Mouse (Mus musculus) G1E (cell line): Measurements from ENCODE around the gene Slc30a7. TPM values are rescaled to one million over a fixed set of nuclear protein-coding genes. Genes with fewer than 3 reads are reported as not detected.

Experiments
- ATAC-seq: 2 replicates; pipeline ENCODE4 v1.8.0; 2016; ENCODE audit warnings: mild to moderate bottlenecking; ENCODE audit not compliant: insufficient number of reproducible peaks, poor library complexity, low FRiP score, severe bottlenecking; ENCODE audit errors: extremely low read depth
- DNase-seq: peaks from one replicate; pipeline ENCODE4 v3.0.0; 2012; ENCODE audit warnings: low spot score
- H3K27me3 ChIP-seq: 2 replicates; pipeline ENCODE4 v1.6.1; 2012; ENCODE audit warnings: mild to moderate bottlenecking, low read length, inconsistent platforms; ENCODE audit not compliant: insufficient read depth
- H3K36me3 ChIP-seq: replicated peaks from 2 replicates; pipeline ENCODE3; 2012; ENCODE audit warnings: mild to moderate bottlenecking, inconsistent platforms
- H3K4me1 ChIP-seq: 2 replicates; pipeline ENCODE4 v1.6.1; 2012; ENCODE audit warnings: low read depth, low read length, inconsistent platforms, mixed read lengths; ENCODE audit not compliant: insufficient read depth
- H3K4me3 ChIP-seq: 2 replicates; pipeline ENCODE4 v1.5.1; 2012; ENCODE audit warnings: low read depth, mild to moderate bottlenecking, inconsistent platforms, low read length, moderate library complexity, mixed read lengths
- H3K9me3 ChIP-seq: replicated peaks from 2 replicates; pipeline ENCODE4 v1.6.1; 2012; ENCODE audit warnings: inconsistent platforms
- CTCF ChIP-seq: IDR thresholded peaks from 2 replicates; pipeline ENCODE4 v1.5.1; 2012; ENCODE audit warnings: low read depth, low read length, inconsistent platforms, mixed read lengths
- GATA1 ChIP-seq: IDR thresholded peaks from 2 replicates; pipeline ENCODE4 v1.6.1; 2012; ENCODE audit warnings: borderline replicate concordance, low read length, inconsistent platforms, mixed read lengths
- GATA2 ChIP-seq: IDR thresholded peaks from 2 replicates; pipeline ENCODE4 v1.6.1; 2012; ENCODE audit warnings: low read depth, low read length, inconsistent platforms, borderline replicate concordance
- POLR2AphosphoS5 ChIP-seq: IDR thresholded peaks from 2 replicates; pipeline ENCODE4 v1.6.1; 2012; ENCODE audit warnings: low read depth, low read length, inconsistent platforms; ENCODE audit not compliant: insufficient replicate concordance
- TAL1 ChIP-seq: conservative IDR thresholded peaks from 2 replicates; pipeline ENCODE4 v1.6.1; 2012; ENCODE audit warnings: low read depth, low read length, inconsistent platforms, mixed read lengths
- polyA plus RNA-seq: library from polyadenylated mRNA; stranded (reverse); fragments of >175 nt; gene quantifications from 2 replicates; pipeline ENCODE4 v1.2.3, GENCODE M21; 2012
- total RNA-seq, 2 experiments: library from RNA; stranded (forward) in 1 of 2; stranded (reverse) in 1 of 2; fragments of 200-1000 nt in 1 of 2; fragments of >200 nt in 1 of 2; fragmentation: Nextera tagmentation in 1 of 2; gene quantifications; 2 replicates each; pipeline ENCODE4 v1.2.3; 2014 to 2017

Gene Slc30a7
- total and polyA plus RNA-seq, 3 experiments = 3.0 to 38.4 (median 25.8) TPM

- Histone ChIP-seq H3K36me3 (peaks cover 30% of the 10 kb centered on the region), H3K27me3 (0 out of 2 replicates have a peak, but pooled peaks cover 5% of the 10 kb centered on the region), H3K9me3 (no peaks in the 10 kb centered on the region), H3K4me3 (no peak overlapping the region), H3K4me1 (no peaks in the 10 kb centered on the region)
- no peak for TF ChIP-seq GATA1
- TF ChIP-seq POLR2AphosphoS5 = no peak
- TF ChIP-seq GATA2 = no peak
- no peak for TF ChIP-seq CTCF
- TF ChIP-seq TAL1 = no peak
- DNase-seq (no peak), ATAC-seq (no peak)
Observed at GRCm38 (mm10) chr3:116030152-116030788, 23.1 kb upstream of the Slc30a7 start.

- Histone ChIP-seq H3K27me3 (0 out of 2 replicates have a peak, but pooled peaks cover 5% of the 10 kb centered on the region), H3K9me3 (no peaks in the 10 kb centered on the region), H3K4me3 (no peak overlapping the region), H3K36me3 (peaks cover 41% of the 10 kb centered on the region), H3K4me1 (no peaks in the 10 kb centered on the region)
- TF ChIP-seq GATA2 (no peak), GATA1 (no peak), CTCF (no peak), TAL1 (no peak), POLR2AphosphoS5 (no peak)
- no peak for DNase-seq
- ATAC-seq = no peak
Observed at GRCm38 (mm10) chr3:116026996-116027395, 19.8 kb upstream of the Slc30a7 start.

GRCm38 (mm10) chr3:116025701-116026100, 18.5 kb upstream of the Slc30a7 start:
- TF ChIP-seq POLR2AphosphoS5 (no peak), CTCF (no peak), TAL1 (no peak), GATA2 (no peak), GATA1 (no peak)
- H3K4me1 ChIP-seq = no peaks in the 10 kb centered on the region
- H3K9me3 ChIP-seq = no peaks in the 10 kb centered on the region
- H3K36me3 ChIP-seq = peaks cover 41% of the 10 kb centered on the region
- ATAC-seq (no peak), DNase-seq (no peak)
- no peaks in the 10 kb centered on the region for H3K27me3 ChIP-seq
- H3K4me3 ChIP-seq = no peak overlapping the region

GRCm38 (mm10) chr3:116024669-116025068, 17.5 kb upstream of the Slc30a7 start:
- ATAC-seq (no peak), DNase-seq (no peak)
- no peak overlapping the region for H3K4me3 ChIP-seq
- no peaks in the 10 kb centered on the region for H3K4me1 ChIP-seq
- no peak for TF ChIP-seq POLR2AphosphoS5
- TF ChIP-seq GATA1 = no peak
- no peak for TF ChIP-seq CTCF
- peaks cover 39% of the 10 kb centered on the region for H3K36me3 ChIP-seq
- no peaks in the 10 kb centered on the region for H3K9me3 ChIP-seq
- H3K27me3 ChIP-seq = no peaks in the 10 kb centered on the region

GRCm38 (mm10) chr3:116024236-116024635, 17.0 kb upstream of the Slc30a7 start:
- ATAC-seq (no peak), DNase-seq (no peak)
- no peaks in the 10 kb centered on the region for H3K4me1 ChIP-seq
- no peaks in the 10 kb centered on the region for H3K27me3 ChIP-seq
- TF ChIP-seq GATA2 (no peak), GATA1 (no peak), TAL1 (no peak), CTCF (no peak), POLR2AphosphoS5 (no peak)
- H3K36me3 ChIP-seq = peaks cover 40% of the 10 kb centered on the region
- H3K4me3 ChIP-seq = no peak overlapping the region
- H3K9me3 ChIP-seq = no peaks in the 10 kb centered on the region

GRCm38 (mm10) chr3:116019136-116019535, 11.9 kb upstream of the Slc30a7 start:
- H3K9me3 ChIP-seq = no peaks in the 10 kb centered on the region
- H3K4me3 ChIP-seq = no peak overlapping the region
- H3K4me1 ChIP-seq = peaks cover 7% of the 10 kb centered on the region
- peaks cover 37% of the 10 kb centered on the region for H3K36me3 ChIP-seq
- no peak for TF ChIP-seq POLR2AphosphoS5
- TF ChIP-seq TAL1 = no peak
- TF ChIP-seq GATA1 = no peak
- no peak for TF ChIP-seq CTCF
- TF ChIP-seq GATA2 = no peak
- no peaks in the 10 kb centered on the region for H3K27me3 ChIP-seq
- DNase-seq (no peak), ATAC-seq (no peak)

- Histone ChIP-seq H3K4me1 (peaks cover 7% of the 10 kb centered on the region), H3K27me3 (no peaks in the 10 kb centered on the region), H3K36me3 (peaks cover 36% of the 10 kb centered on the region), H3K9me3 (no peaks in the 10 kb centered on the region), H3K4me3 (no peak overlapping the region)
- no peak for TF ChIP-seq POLR2AphosphoS5
- no peak for DNase-seq
- no peak for ATAC-seq
Observed at GRCm38 (mm10) chr3:116018606-116019005, 11.4 kb upstream of the Slc30a7 start.
